Mouse (Mus musculus): ENCODE data around the gene Elane. TPM values are rescaled to one million over a fixed set of nuclear protein-coding genes. Genes with fewer than 3 reads are reported as not detected.

Gene Elane
- polyA plus RNA-seq, 1 experiment from 2014 or later, result 1.1 TPM

DNA sequence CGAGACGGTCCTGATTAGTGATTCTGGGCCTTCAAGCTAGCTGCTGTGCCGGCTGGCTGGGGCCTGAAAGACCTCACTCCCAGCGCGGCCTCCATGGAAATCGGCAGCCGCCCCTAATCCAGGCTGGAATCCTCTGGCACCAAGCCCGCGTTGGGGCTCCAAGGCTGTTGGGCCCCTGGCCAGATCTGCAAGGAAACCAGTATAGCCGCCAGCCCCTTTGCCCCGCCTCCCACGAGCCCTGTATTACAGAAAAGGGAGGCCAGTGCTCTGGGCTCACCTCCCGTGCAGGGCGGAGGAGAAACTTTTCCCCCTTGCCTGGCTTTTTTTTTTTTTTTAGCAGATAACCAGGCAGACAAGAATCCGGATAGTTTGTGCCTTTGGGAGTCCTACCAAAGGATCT, 32.7 kb upstream of the Elane start:
- no peaks in the 10 kb centered on the region for H3K27me3 ChIP-seq (replicated peaks)
- WGBS, result 0% methylated on average over 15 of the region's 15 CpGs
- no peaks in the 10 kb centered on the region for H3K36me3 ChIP-seq
- peak overlapping the region; percentile 62 for H3K9ac ChIP-seq
- H3K9me3 ChIP-seq, result no peaks in the 10 kb centered on the region
- ATAC-seq, result peak; percentile 60
- peak overlapping the region; percentile 41 for H3K4me3 ChIP-seq (replicated peaks)
- H3K27ac ChIP-seq, result peak overlapping the region; percentile 98
- H3K4me1 ChIP-seq (replicated peaks), result peaks cover 56% of the 10 kb centered on the region
- peak overlapping the region; percentile 76 for H3K4me2 ChIP-seq (replicated peaks)

DNA sequence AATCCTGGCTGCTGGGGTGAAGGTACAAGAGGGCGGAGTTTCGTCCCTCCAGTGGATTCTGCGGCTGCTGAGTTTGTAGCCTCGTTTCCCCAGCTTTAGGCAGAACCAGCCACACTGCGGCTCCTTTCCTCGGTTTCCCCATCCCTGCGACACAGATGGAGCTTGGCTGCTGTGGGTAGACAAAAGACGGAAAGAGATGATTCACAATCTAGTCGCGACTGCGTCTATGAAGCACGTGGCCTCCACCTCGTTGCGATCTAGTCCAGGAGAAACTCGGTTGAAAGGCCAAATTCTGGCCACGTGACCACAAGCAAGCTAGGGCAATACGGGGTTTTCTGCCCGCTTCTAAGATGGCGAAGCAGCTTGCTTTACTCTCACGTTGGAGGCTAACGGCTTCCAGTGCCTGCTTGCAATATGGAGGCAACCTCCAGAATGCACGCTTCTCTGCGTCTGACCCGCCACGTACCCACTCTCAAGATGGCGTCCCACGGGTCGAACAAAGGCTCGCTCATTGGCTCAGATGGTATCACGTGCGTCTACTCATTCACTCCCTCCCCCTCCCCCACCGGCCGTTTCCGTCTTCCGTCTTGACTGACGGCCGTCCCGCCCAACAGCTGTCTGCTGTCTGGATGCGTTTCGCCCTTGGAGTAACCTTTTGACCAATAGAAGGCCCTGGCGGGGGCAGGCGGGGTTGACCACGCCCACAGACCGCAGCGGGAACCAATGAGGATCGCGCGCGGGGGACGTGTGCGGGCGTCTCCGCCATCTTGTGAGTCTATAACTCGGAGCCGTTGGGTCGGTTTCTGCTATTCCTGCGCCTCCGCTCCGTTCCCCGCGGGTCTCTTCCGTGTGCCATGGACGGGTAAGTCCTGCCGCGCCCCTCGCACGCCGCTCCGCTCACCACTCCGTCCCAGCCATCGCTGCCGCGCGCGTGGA, 31.9 kb upstream of the Elane start, which contains the start of gene Ptbp1:
Gene Ptbp1, plus strand, starts transcription at position 568 of the 936 bp plus-strand sequence.
- under 1% methylated on average over 75 of the region's 75 CpGs for WGBS
- H3K27ac ChIP-seq, result peak within 1 kb of the TSS; percentile 100
- peak within 1 kb of the TSS; percentile 97 for H3K4me3 ChIP-seq (replicated peaks)
- H3K9ac ChIP-seq, result peak within 1 kb of the TSS; percentile 100
- H3K4me1 ChIP-seq (replicated peaks), result peaks cover 62% of the 10 kb centered on the region
- ATAC-seq, result peak; percentile 89
- H3K9me3 ChIP-seq, result no peaks in the 10 kb centered on the region
- peaks cover 5% of the 10 kb centered on the region for H3K36me3 ChIP-seq
- peak within 1 kb of the TSS; percentile 79 for H3K4me2 ChIP-seq (replicated peaks)
- no peaks in the 10 kb centered on the region for H3K27me3 ChIP-seq (replicated peaks)

DNA sequence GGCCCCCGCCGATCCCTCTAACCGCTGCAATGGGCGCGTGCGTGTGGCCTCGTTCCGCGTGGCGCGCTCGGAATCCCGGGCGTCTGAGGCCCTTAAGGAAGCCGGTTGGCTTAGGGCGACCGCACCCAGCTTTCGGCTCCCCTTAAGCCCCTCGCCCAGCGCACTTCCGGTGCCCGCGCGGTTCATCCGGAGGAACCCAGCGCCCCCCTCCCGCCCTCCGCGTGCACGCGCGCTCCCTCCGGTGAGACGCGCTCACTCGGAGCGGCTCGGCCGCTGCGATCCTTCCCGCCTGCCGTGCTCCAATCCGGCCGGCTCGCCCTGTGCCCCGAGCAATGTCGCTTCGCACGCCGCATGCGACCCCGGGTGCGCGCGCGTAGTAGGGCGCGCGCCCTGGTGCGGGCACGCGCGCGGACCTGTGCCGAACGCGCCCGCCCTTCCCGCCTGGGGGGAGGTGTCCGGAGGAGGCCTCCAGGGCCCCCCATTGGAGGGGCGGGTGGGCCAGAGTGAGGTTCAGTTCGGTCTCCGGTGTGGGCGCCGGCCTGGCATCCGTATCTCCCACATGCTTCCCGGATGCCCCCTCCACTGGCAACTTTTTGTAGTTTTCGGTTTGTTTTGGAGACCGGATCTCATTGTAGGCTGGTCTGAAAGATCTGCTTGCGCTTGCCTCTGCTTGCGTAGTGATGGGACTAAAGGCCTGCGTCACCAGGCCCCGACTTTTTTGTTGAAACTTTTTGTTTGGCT, 31.1 kb upstream of the Elane start:
- ATAC-seq, result peak; percentile 15
- peaks cover 68% of the 10 kb centered on the region for H3K4me1 ChIP-seq (replicated peaks)
- no peaks in the 10 kb centered on the region for H3K9me3 ChIP-seq
- peak overlapping the region; percentile 79 for H3K4me2 ChIP-seq (replicated peaks)
- WGBS, result under 1% methylated on average over 82 of the region's 83 CpGs
- H3K27me3 ChIP-seq (replicated peaks), result no peaks in the 10 kb centered on the region
- H3K27ac ChIP-seq, result peak overlapping the region; percentile 100
- H3K9ac ChIP-seq, result peak overlapping the region; percentile 100
- peak overlapping the region; percentile 97 for H3K4me3 ChIP-seq (replicated peaks)
- H3K36me3 ChIP-seq, result peaks cover 14% of the 10 kb centered on the region

DNA sequence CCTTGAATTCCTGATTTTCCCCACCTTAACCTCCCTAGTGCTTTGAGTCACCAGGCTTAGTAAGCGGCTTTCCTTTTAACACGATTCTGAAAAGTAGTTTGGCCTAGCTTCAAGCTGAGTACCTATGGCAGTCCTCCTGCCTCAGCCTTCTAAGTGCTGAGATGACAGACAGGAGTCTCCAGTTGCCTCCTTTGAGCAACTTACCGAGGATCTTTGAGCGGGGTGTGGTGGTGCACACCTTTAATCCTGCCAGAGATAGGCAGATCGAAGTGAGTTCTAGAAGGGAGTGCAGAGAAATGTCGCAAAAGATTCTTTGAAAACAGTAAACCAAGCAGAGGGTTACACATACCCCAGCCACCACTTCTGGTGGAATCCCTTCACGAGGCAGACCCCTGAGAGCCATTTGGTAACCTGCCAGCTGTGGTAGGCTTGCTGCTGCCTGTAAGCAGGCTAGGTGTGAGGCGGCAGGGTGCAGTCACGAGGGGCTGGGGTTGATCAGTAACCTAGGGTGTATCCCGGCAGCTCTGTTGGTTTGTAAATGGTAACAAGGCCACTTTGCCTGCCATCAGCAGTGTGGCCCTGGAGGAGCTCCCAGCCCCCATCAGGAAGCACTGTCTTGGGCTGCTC, 30.4 kb upstream of the Elane start:
- ATAC-seq, result peak; percentile 25
- WGBS, result under 1% methylated on average over 10 of the region's 10 CpGs
- H3K4me1 ChIP-seq (replicated peaks), result peaks cover 67% of the 10 kb centered on the region

DNA sequence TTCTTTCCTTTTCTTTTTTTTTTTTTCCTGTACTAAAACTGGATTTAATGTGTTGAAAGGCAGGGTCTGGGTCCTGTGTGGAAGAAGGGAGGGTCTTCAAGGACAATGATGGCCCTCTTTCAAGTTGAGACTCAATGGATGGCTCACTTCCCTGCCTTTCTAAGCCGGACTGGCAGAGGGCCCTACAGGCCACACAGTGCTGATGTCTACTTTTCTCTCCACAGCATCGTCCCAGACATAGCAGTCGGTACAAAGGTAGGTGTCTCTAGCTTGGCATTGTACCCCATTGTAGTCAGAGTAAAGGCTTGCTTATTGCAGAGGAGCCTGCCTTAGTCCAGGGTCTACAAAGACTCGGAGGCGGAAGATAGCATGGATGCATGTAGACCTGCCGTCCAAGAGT, 29.8 kb upstream of the Elane start:
- peaks cover 27% of the 10 kb centered on the region for H3K36me3 ChIP-seq
- ATAC-seq, result no peak
- H3K27ac ChIP-seq, result peak overlapping the region; percentile 100
- H3K4me2 ChIP-seq (replicated peaks), result peak overlapping the region; percentile 79
- no peaks in the 10 kb centered on the region for H3K9me3 ChIP-seq
- H3K9ac ChIP-seq, result peak overlapping the region; percentile 100
- peak overlapping the region; percentile 97 for H3K4me3 ChIP-seq (replicated peaks)
- H3K27me3 ChIP-seq (replicated peaks), result no peaks in the 10 kb centered on the region
- H3K4me1 ChIP-seq (replicated peaks), result peaks cover 66% of the 10 kb centered on the region
- WGBS, result 20% methylated on average over 6 of the region's 6 CpGs

More for the DNA sequence above, 30.4 kb upstream of the Elane start:
- H3K27ac ChIP-seq, result peak overlapping the region; percentile 100
- H3K36me3 ChIP-seq, result peaks cover 21% of the 10 kb centered on the region
- no peaks in the 10 kb centered on the region for H3K9me3 ChIP-seq
- H3K27me3 ChIP-seq (replicated peaks), result no peaks in the 10 kb centered on the region
- H3K9ac ChIP-seq, result peak overlapping the region; percentile 100
- peak overlapping the region; percentile 97 for H3K4me3 ChIP-seq (replicated peaks)
- H3K4me2 ChIP-seq (replicated peaks), result peak overlapping the region; percentile 79

DNA sequence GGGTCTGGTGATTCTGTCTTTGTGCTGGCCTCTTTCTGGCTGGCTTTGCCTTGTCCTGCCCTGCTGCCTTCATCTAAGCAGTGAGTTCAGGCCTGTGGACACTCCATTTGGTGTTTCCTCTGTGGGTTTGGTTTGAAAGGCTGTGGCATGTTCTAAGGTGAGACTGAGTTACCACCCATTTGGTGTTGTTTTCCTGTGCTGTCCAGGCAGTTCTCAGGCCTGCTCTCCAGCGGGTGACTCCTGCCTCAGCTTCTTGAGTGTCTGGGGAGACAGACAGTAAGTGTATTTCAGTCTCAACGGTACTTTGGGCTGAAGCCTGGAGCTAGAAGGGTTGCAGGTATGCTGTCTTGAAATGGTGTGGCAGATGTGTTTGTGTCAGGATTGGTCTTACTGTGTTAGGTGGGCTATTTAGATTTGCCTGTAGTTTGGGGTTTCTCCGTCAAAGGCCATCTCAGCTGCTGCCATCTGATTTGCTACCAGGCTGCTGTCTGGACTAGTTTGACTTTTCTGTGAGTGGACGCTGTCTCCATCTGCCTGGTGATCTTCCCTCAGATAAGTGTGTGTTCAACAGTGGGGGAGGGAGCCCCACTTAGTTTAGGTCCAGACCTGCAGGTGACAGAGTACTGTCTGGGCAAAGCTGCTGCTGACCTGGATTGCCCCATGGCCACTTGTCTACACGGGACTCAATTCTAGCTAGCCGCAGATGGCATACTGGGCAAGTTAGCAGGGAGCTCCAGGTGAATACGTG, 29.2 kb upstream of the Elane start:
- peak overlapping the region; percentile 100 for H3K27ac ChIP-seq
- peaks cover 62% of the 10 kb centered on the region for H3K4me1 ChIP-seq (replicated peaks)
- WGBS, result 22% methylated on average over 7 of the region's 7 CpGs
- H3K36me3 ChIP-seq, result peaks cover 33% of the 10 kb centered on the region
- H3K4me2 ChIP-seq (replicated peaks), result peak overlapping the region; percentile 79
- H3K4me3 ChIP-seq (replicated peaks), result peak overlapping the region; percentile 97
- no peak for ATAC-seq
- peak overlapping the region; percentile 100 for H3K9ac ChIP-seq
- no peaks in the 10 kb centered on the region for H3K27me3 ChIP-seq (replicated peaks)
- no peaks in the 10 kb centered on the region for H3K9me3 ChIP-seq

DNA sequence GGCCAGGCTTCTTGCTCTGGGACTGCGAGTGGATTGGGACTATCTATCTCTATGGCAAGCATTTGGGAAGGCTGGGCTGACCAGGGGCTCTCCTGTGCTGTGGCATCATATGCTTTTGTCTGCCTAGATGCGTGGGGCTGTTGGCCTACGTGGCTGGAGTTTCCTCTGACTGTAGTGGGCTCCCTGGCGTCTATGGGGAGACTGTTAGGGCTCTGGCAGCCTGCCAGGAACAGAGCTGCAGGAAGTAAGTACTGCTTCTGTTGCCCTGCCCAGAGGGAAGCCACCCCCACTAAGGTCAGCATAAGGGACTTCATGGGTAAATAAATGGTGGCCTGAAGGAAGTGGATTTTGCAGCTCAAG, 28.6 kb upstream of the Elane start:
- peaks cover 61% of the 10 kb centered on the region for H3K4me1 ChIP-seq (replicated peaks)
- H3K27me3 ChIP-seq (replicated peaks), result no peaks in the 10 kb centered on the region
- peak overlapping the region; percentile 100 for H3K27ac ChIP-seq
- no peaks in the 10 kb centered on the region for H3K9me3 ChIP-seq
- H3K36me3 ChIP-seq, result peaks cover 38% of the 10 kb centered on the region
- peak overlapping the region; percentile 79 for H3K4me2 ChIP-seq (replicated peaks)
- H3K4me3 ChIP-seq (replicated peaks), result peak overlapping the region; percentile 97
- H3K9ac ChIP-seq, result peak overlapping the region; percentile 100
- 6% methylated on average over 4 of the region's 4 CpGs for WGBS
- no peak for ATAC-seq

DNA sequence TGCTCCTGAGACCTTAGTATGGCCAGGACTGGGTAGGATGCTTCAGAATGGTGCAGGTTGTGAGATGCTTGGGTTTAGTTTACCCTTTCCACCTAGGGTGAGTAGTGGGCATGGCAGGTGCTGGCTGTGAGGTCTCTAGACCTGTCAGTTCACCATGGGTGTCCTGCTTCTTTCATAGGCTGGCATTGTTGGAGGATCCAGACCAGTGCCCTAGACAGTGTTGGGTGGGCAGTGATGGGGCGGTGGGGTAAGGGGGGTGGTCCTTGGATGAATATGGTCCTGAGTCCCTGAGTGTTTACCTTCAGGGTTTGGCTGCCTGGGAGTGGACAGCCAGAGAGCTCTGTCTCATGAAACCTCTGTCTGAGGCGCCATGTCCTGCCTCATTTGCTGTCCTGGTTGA, 28.2 kb upstream of the Elane start:
- WGBS, result 45% methylated on average over 2 of the region's 2 CpGs
- Histone ChIP-seq H3K4me1 (replicated peaks) (peaks cover 60% of the 10 kb centered on the region), H3K9me3 (no peaks in the 10 kb centered on the region), H3K4me3 (replicated peaks) (peak overlapping the region; percentile 97), H3K27me3 (replicated peaks) (no peaks in the 10 kb centered on the region), H3K27ac (peak overlapping the region; percentile 100), H3K9ac (peak overlapping the region; percentile 100), H3K36me3 (peaks cover 43% of the 10 kb centered on the region), H3K4me2 (replicated peaks) (peak overlapping the region; percentile 79)
- ATAC-seq, result no peak

DNA sequence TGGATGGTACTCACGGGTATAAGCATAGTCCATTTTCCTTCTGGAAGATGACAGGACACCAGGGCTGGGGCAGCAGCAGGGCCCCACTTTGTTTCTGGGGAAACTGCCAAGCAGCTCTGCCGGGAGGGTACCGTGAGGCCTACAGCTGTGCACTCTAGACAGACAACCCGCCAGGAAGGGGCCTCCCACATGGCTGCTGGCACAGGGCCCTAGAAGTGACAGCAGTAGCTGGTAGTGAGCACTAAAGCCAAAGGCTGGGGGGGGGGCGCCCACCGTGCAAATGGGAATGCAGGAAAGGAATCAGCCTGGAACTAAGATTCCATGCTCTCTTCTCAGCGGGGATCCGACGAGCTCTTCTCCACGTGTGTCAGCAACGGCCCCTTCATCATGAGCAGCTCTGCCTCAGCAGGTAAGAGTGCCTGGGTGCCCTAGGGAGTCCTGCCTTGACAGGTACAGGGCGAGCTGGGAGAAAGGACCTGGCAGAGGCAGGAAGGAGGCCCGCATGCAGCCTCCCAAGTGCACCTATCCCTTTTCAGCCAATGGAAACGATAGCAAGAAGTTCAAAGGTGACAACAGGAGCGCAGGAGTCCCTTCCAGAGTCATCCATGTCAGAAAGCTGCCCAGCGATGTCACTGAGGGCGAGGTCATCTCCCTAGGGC, 27.5 kb upstream of the Elane start:
- H3K27ac ChIP-seq, result peak overlapping the region; percentile 100
- no peaks in the 10 kb centered on the region for H3K27me3 ChIP-seq (replicated peaks)
- H3K4me2 ChIP-seq (replicated peaks), result peak overlapping the region; percentile 79
- H3K4me1 ChIP-seq (replicated peaks), result peaks cover 57% of the 10 kb centered on the region
- no peak for ATAC-seq
- peaks cover 45% of the 10 kb centered on the region for H3K36me3 ChIP-seq
- peak overlapping the region; percentile 100 for H3K9ac ChIP-seq
- 43% methylated on average over 17 of the region's 17 CpGs for WGBS
- no peaks in the 10 kb centered on the region for H3K9me3 ChIP-seq
- H3K4me3 ChIP-seq (replicated peaks), result peak overlapping the region; percentile 97

DNA sequence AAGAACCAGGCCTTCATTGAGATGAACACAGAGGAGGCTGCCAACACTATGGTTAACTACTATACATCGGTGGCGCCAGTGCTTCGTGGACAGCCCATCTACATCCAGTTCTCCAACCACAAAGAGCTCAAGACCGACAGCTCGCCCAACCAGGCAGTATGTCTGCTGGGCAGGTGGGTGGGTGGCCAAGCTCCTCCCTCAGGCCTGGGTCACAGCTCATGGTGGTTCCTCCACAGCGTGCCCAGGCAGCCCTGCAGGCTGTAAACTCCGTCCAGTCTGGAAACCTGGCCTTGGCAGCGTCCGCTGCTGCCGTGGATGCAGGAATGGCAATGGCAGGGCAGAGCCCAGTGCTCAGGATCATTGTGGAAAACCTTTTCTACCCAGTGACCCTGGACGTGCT, 26.9 kb upstream of the Elane start:
- no peak overlapping the region for H3K27ac ChIP-seq
- peaks cover 45% of the 10 kb centered on the region for H3K36me3 ChIP-seq

More for the DNA sequence above, 26.9 kb upstream of the Elane start:
- Histone ChIP-seq H3K4me1 (replicated peaks) (peaks cover 57% of the 10 kb centered on the region), H3K9ac (no peak overlapping the region), H3K9me3 (no peaks in the 10 kb centered on the region), H3K27me3 (replicated peaks) (no peaks in the 10 kb centered on the region), H3K4me2 (replicated peaks) (peak overlapping the region; percentile 79; the same call in 1 of the 2 replicates), H3K4me3 (replicated peaks) (no peak overlapping the region)
- 77% methylated on average over 11 of the region's 11 CpGs for WGBS
- no peak for ATAC-seq
